Mouse (Mus musculus) c-Kit-positive CD71-negative TER-119-negative erythroid progenitor cells, embryonic 14.5 days (primary cell): ENCODE measurements around the gene Ggt1.
"Not testable (repeated sequence)": the region's sequence is repeated elsewhere in the genome, so short reads cannot be mapped to it uniquely, and the experiment has no call there.

Source experiments
- DNase-seq: peaks from one replicate; pipeline ENCODE4 v3.0.0-alpha.2; 2013; ENCODE audit warnings: low read depth

Ggt1 gene

GRCm38 (mm10) chr10:75561071-75561654 lies at the start of gene Ggt1:
TSS of gene Ggt1 (plus strand) at chr10:75561604.
- DNase-seq = no peak

- no peak for DNase-seq
Observed at GRCm38 (mm10) chr10:75511897-75512296, 49.5 kb upstream of the Ggt1 start.

GRCm38 (mm10) chr10:75512796-75513195 lies 48.6 kb upstream of the Ggt1 start:
- DNase-seq = no peak

GRCm38 (mm10) chr10:75513306-75514067 lies 47.9 kb upstream of the Ggt1 start:
- DNase-seq = no peak

- DNase-seq = no peak
Observed at GRCm38 (mm10) chr10:75514361-75514760, 47.0 kb upstream of the Ggt1 start.

GRCm38 (mm10) chr10:75515216-75516037 lies 46.0 kb upstream of the Ggt1 start:
- no peak for DNase-seq

- DNase-seq = no peak
Observed at GRCm38 (mm10) chr10:75516038-75516723, 45.2 kb upstream of the Ggt1 start.

- no peak for DNase-seq
Observed at GRCm38 (mm10) chr10:75516724-75517072, 44.7 kb upstream of the Ggt1 start.

GRCm38 (mm10) chr10:75517073-75517757 lies 44.2 kb upstream of the Ggt1 start, which contains the start of gene Snrpd3:
TSS of gene Snrpd3 (plus strand) at chr10:75517551.
- DNase-seq = peak; percentile 98

- DNase-seq = peak; percentile 95
Observed at GRCm38 (mm10) chr10:75517758-75518143, 43.7 kb upstream of the Ggt1 start, which contains the start of gene Gucd1. TSS of gene Gucd1 (minus strand) at chr10:75517972.

GRCm38 (mm10) chr10:75520581-75520980 lies 40.8 kb upstream of the Ggt1 start:
- DNase-seq = no peak

GRCm38 (mm10) chr10:75521643-75522042 lies 39.8 kb upstream of the Ggt1 start:
- DNase-seq = no peak

- not testable (repeated sequence) for DNase-seq
Observed at GRCm38 (mm10) chr10:75525450-75525849, 36.0 kb upstream of the Ggt1 start.

GRCm38 (mm10) chr10:75530322-75530721 lies 31.1 kb upstream of the Ggt1 start:
- DNase-seq = no peak

GRCm38 (mm10) chr10:75531532-75532090 lies 29.8 kb upstream of the Ggt1 start:
- DNase-seq = no peak

- no peak for DNase-seq
Observed at GRCm38 (mm10) chr10:75534216-75534615, 27.2 kb upstream of the Ggt1 start.

- DNase-seq = no peak
Observed at GRCm38 (mm10) chr10:75534934-75535333, 26.5 kb upstream of the Ggt1 start.

GRCm38 (mm10) chr10:75535423-75535822 lies 26.0 kb upstream of the Ggt1 start:
- no peak for DNase-seq

GRCm38 (mm10) chr10:75536123-75536522 lies 25.3 kb upstream of the Ggt1 start:
- no peak for DNase-seq

GRCm38 (mm10) chr10:75547901-75548300 lies 13.5 kb upstream of the Ggt1 start:
- no peak for DNase-seq

- DNase-seq = no peak
Observed at GRCm38 (mm10) chr10:75548486-75548885, 12.9 kb upstream of the Ggt1 start.
